Mouse (Mus musculus): ENCODE results near the gene Ppm1l.

DNA sequence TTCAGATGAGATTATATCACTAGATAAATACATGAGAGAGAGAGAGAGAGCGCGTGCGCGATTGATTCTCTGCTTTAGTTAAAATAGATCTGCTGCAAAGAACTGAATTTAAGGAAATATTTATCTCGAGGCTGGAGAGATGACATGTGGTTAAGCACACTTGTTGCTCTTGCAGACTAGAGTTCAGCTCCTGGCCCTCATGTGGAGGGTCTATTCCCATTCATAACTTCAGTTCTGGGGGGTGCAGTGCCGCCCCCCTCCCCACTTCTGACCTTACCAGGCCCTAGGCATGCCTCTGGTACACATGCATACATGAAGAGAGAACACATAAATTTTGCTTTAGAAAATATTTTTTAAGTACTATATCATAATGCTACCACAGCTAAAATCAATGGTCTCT, 280.6 kb downstream of the Ppm1l start:
- TF ChIP-seq CTCF (IDR thresholded peaks at IDR 0.05; ENCODE audit: extremely low read depth, insufficient read depth, insufficient read length, insufficient replicate concordance) (no peak), POLR2A (IDR thresholded peaks at IDR 0.05; ENCODE audit: low read depth, low read length) (no peak)

All from spleen, adult 2 months (tissue).